Mouse (Mus musculus) intestine, postnatal 0 days (tissue): ENCODE results near the gene E2f2. TPM values are rescaled to one million over a fixed set of nuclear protein-coding genes. Genes with fewer than 3 reads are reported as not detected.

ENCODE experiments used
- ATAC-seq: fragments of 200-750 bp; cut with Nextera tagmentation; 2 replicates; pipeline ENCODE4 v1.8.0; 2017; ENCODE audit warnings: mild to moderate bottlenecking, moderate TSS enrichment, moderate library complexity
- H3K27ac ChIP-seq: fragments of 300-500 bp; sonication (generic); 2 replicates; pipeline ENCODE4 v1.5.1; 2014; ENCODE audit warnings: mild to moderate bottlenecking, low read depth, low read length, moderate library complexity
- H3K27me3 ChIP-seq: fragments of 300-500 bp; sonication (generic); replicated peaks from 2 replicates; pipeline ENCODE4 v1.6.1; 2014; ENCODE audit warnings: low read length, mixed read lengths; ENCODE audit not compliant: control insufficient read depth, insufficient read depth
- H3K36me3 ChIP-seq: fragments of 300-500 bp; sonication (generic); 2 replicates; pipeline ENCODE4 v1.6.1; 2014; ENCODE audit warnings: mild to moderate bottlenecking, moderate library complexity; ENCODE audit not compliant: control insufficient read depth, insufficient read depth
- H3K4me1 ChIP-seq: fragments of 300-500 bp; sonication (generic); replicated peaks from 2 replicates; pipeline ENCODE4 v1.6.1; 2014; ENCODE audit warnings: antibody characterized with exemption, low read length, mixed read lengths; ENCODE audit not compliant: control insufficient read depth, insufficient read depth
- H3K4me2 ChIP-seq: fragments of 300-500 bp; sonication (generic); replicated peaks from 2 replicates; pipeline ENCODE4 v1.6.1; 2014; ENCODE audit warnings: low read depth, mild to moderate bottlenecking, moderate library complexity
- H3K4me3 ChIP-seq: fragments of 300-500 bp; sonication (generic); 2 replicates; pipeline ENCODE4 v1.5.1; 2014; ENCODE audit warnings: low read depth, low read length
- H3K9ac ChIP-seq: fragments of 300-500 bp; sonication (generic); 2 replicates; pipeline ENCODE4 v1.6.1; 2014; ENCODE audit warnings: mild to moderate bottlenecking, low read depth, low read length
- H3K9me3 ChIP-seq: fragments of 300-500 bp; sonication (generic); 2 replicates; pipeline ENCODE4 v1.6.1; 2016; ENCODE audit warnings: mixed run types; ENCODE audit not compliant: control insufficient read depth
- CTCF ChIP-seq: sonication (generic); IDR thresholded peaks from 2 replicates; pipeline ENCODE4 v1.5.1; 2016; ENCODE audit warnings: low read depth, mild to moderate bottlenecking, control low read depth, antibody characterized with exemption, moderate library complexity
- WGBS: fragments of 180-500 bp; shearing (Covaris S2); extraction: QIAGEN DNeasy Blood & Tissue Kit; methylation state at CpG from one replicate; pipeline ENCODE4 v1.1.7; 2014; 5-methylcytosine and 5-hydroxymethylcytosine counted together
- polyA plus RNA-seq: library from polyadenylated mRNA; unstranded; fragments of >200 nt; fragmentation: Nextera tagmentation; extraction: Ambion mirVana; gene quantifications from 2 replicates; pipeline ENCODE4 v1.2.1, GENCODE M21; 2015

The E2f2 gene
- polyA plus RNA-seq, 1 experiment from 2014 or later: 4.2 TPM

GRCm38 (mm10) chr4:136198846-136199245 is 26.7 kb downstream of the E2f2 start:
- peak; percentile 38; the same call in 1 of the 2 replicates for ATAC-seq
- Histone ChIP-seq H3K4me3 (no peak overlapping the region), H3K9ac (no peak overlapping the region), H3K36me3 (no peaks in the 10 kb centered on the region), H3K9me3 (no peaks in the 10 kb centered on the region), H3K27ac (no peak overlapping the region), H3K27me3 (no peaks in the 10 kb centered on the region), H3K4me1 (no peaks in the 10 kb centered on the region), H3K4me2 (no peak overlapping the region)
- WGBS: 57% methylated on average over 7 of the region's 7 CpGs
- TF ChIP-seq CTCF: no peak

GRCm38 (mm10) chr4:136199562-136200292 is 27.5 kb downstream of the E2f2 start:
- ATAC-seq: no peak
- no peak overlapping the region for H3K27ac ChIP-seq
- H3K36me3 ChIP-seq: no peaks in the 10 kb centered on the region
- TF ChIP-seq CTCF: peak; percentile 94
- WGBS: 30% methylated on average over 9 of the region's 9 CpGs
- H3K9ac ChIP-seq: no peak overlapping the region
- H3K9me3 ChIP-seq: no peaks in the 10 kb centered on the region
- H3K4me3 ChIP-seq: no peak overlapping the region
- H3K27me3 ChIP-seq: no peaks in the 10 kb centered on the region
- no peak overlapping the region for H3K4me2 ChIP-seq
- H3K4me1 ChIP-seq: no peaks in the 10 kb centered on the region

- H3K9me3 ChIP-seq: no peaks in the 10 kb centered on the region
- H3K27ac ChIP-seq: no peak overlapping the region
- no peaks in the 10 kb centered on the region for H3K27me3 ChIP-seq
- H3K4me1 ChIP-seq: peaks cover 6% of the 10 kb centered on the region; the same call in 1 of the 2 replicates
- H3K36me3 ChIP-seq: no peaks in the 10 kb centered on the region
- H3K4me2 ChIP-seq: no peak overlapping the region
- 10% methylated on average over 9 of the region's 9 CpGs for WGBS
- peak; percentile 93 for TF ChIP-seq CTCF
- H3K9ac ChIP-seq: no peak overlapping the region
- H3K4me3 ChIP-seq: no peak overlapping the region
- no peak for ATAC-seq
Observed at GRCm38 (mm10) chr4:136202509-136202908, 30.3 kb downstream of the E2f2 start.

- WGBS: 62% methylated on average over 2 of the region's 2 CpGs
- no peak for TF ChIP-seq CTCF
- Histone ChIP-seq H3K27me3 (no peaks in the 10 kb centered on the region), H3K9ac (no peak overlapping the region), H3K27ac (no peak overlapping the region), H3K4me2 (no peak overlapping the region), H3K4me3 (no peak overlapping the region), H3K9me3 (no peaks in the 10 kb centered on the region), H3K4me1 (peaks cover 6% of the 10 kb centered on the region; the same call in 1 of the 2 replicates), H3K36me3 (no peaks in the 10 kb centered on the region)
- no peak for ATAC-seq
Observed at GRCm38 (mm10) chr4:136204775-136205174, 32.6 kb downstream of the E2f2 start.

GRCm38 (mm10) chr4:136206033-136206893 is 34.1 kb downstream of the E2f2 start, which contains the start of gene Asap3:
Asap3 (plus strand) TSS chr4:136206365.
- Histone ChIP-seq H3K36me3 (no peaks in the 10 kb centered on the region), H3K4me1 (peaks cover 6% of the 10 kb centered on the region; the same call in 1 of the 2 replicates), H3K9ac (peak within 1 kb of the TSS; percentile 41; the same call in 1 of the 2 replicates), H3K9me3 (no peaks in the 10 kb centered on the region), H3K4me2 (peak within 1 kb of the TSS; percentile 83), H3K27ac (no peak within 1 kb of the TSS), H3K27me3 (no peaks in the 10 kb centered on the region), H3K4me3 (peak within 1 kb of the TSS; percentile 51)
- TF ChIP-seq CTCF: peak; percentile 50; the same call in 1 of the 2 replicates
- peak; percentile 80 for ATAC-seq
- under 1% methylated on average over 49 of the region's 54 CpGs for WGBS

GRCm38 (mm10) chr4:136206943-136207342 is 34.7 kb downstream of the E2f2 start:
- 13% methylated on average over 6 of the region's 6 CpGs for WGBS
- Histone ChIP-seq H3K36me3 (no peaks in the 10 kb centered on the region), H3K9me3 (no peaks in the 10 kb centered on the region), H3K27ac (no peak overlapping the region), H3K27me3 (no peaks in the 10 kb centered on the region), H3K4me3 (peak overlapping the region; percentile 51), H3K4me1 (peaks cover 6% of the 10 kb centered on the region; the same call in 1 of the 2 replicates), H3K9ac (0 out of 2 replicates have a peak overlapping the region, but pooled peaks have one; percentile 41), H3K4me2 (peak overlapping the region; percentile 83)
- TF ChIP-seq CTCF: no peak
- ATAC-seq: no peak
